Mouse (Mus musculus) testis, adult 10 weeks (tissue): Measurements from ENCODE around the gene Olfr1428. TPM values are rescaled to one million over a fixed set of nuclear protein-coding genes. Genes with fewer than 3 reads are reported as not detected.

ENCODE experiments used
- polyA plus RNA-seq: library from polyadenylated mRNA; stranded (reverse); fragments of 350-450 nt; fragmentation: Illumina TruSeq; extraction: RNeasy Lipid Tissue Mini Kit (QIAGEN cat#74804); gene quantifications from one replicate; pipeline ENCODE4 v1.2.3, GENCODE M21; 2014; ENCODE audit warnings: low read depth, low replicate concordance

Gene Olfr1428
- polyA plus RNA-seq: not detected

DNA sequence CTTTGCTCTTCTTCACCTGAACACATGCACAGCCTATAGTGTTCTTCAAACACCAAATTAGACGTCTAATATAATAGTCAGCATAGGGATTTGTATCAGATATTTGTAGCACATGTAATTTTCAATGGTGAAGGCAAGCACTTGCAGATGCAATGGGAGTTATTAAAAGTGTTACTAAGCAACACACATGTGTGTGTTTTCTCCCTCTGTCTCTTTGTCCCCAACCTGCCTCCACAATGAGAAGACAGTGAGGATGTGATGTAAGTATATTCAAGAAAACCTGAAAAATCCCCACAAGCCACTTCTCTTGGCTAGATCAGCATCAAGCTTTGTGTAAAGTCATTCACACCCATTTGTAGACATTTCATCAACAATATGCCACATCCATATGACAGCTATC, at the start of gene Olfr1428:
Gene Olfr1428 (minus strand): TSS at position 101 of the 400 bp plus-strand sequence.

DNA sequence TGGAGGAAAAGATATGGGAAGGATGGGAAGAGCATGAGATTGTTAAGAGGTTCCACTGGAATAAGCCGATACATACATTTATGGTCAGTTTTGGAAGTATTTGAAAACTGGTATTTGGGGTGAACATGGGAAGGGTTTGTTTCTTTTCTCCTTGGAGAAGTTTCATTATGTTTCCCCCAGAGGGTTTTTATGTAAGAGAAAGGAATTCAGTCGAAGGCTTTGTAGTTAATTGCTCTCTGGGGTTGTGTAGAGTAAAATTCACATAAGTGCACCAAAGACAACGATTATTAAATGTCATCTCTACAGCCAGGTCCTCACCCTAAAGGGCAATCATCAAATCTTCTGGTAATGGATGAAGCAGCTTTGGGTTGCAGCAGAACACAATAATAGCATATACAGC, 7.4 kb upstream of the Olfr1428 start, which contains the start of gene Olfr76:
Gene Olfr76 (minus strand): TSS at position 101 of the 400 bp plus-strand sequence.

DNA sequence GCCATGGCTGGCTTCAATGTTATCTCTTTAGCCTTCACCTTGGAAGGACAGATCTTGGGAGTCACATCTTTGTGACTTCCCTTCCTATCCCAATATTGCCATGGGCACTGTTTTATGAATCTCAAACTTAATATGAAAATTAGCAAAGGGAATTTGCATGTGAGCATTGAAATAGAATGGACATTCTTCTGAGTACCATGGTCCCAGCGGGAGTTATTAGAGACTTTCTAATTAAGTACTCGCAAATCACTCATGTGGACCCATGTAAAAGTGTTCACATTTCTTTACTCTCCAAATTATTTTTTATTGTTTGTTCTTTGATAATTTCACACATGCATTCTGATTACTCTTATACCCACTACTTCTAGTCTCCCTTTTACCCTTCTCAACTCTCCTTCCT, 12.5 kb downstream of the Olfr1428 start, which contains the start of gene Olfr1427:
Gene Olfr1427 (minus strand): TSS at position 101 of the 400 bp plus-strand sequence.

DNA sequence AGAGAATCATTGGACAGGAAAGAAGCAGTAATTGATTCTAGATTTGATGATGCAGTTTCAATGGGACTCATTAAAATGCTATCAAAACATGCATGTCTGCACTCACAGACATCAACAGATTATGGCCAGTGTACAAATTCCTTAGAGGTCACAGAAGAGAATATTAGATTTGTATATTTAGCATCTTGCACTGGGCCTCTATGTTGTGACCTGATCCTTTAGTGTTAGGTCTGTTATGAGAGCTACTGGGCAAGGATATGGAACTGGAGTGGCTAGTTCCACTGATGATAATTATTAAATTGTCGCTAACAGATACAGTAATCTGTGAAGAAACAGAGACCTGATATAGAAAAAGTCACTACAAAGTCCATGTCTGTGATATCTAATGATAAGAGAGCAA, 23.8 kb downstream of the Olfr1428 start, which contains the start of gene Olfr1426:
Gene Olfr1426 (minus strand): TSS at position 101 of the 400 bp plus-strand sequence.

DNA sequence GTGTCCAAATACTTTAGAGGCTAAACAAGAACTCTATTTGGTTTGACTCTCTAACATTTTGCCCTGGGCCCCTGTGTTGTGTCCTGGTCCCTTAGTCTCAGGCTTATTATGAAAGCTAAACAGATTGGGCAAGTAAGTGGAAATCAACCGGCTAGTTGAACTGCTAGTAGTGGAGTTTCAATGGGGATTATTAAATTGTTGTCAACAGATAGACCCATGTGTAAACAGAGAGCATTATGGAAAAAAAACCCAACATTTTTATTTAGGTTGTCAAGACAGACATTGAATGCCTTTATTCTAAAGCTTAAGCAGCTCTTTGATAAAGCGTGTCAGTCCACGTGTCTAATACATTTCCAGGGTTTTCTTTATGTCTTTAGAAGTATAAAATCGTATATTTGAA, 38.1 kb downstream of the Olfr1428 start, which contains the start of gene Olfr1425:
Gene Olfr1425 (minus strand): TSS at position 101 of the 400 bp plus-strand sequence.

DNA sequence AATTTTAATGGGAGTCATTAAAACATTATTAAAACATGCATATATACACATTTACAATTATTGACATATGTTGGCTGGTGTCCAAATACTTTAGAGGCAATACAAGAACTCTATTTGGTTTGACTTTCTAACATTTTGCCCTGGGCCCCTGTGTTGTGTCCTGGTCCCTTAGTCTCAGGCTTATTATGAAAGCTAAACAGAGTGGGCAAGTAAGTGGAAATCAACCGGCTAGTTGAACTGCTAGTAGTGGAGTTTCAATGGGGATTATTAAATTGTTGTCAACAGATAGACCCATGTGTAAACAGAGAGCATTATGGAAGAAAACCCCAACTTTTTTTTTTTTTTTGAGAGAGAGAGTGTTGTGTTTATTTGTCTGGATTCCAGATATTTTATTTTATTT, 53.1 kb downstream of the Olfr1428 start, which contains the start of gene Olfr1424:
Gene Olfr1424 (minus strand): TSS at position 101 of the 400 bp plus-strand sequence.

Other genes starting within 250 kb of the Olfr1428 start
- gene Olfr1419, start 240.8 kb downstream of the Olfr1428 start, polyA plus RNA-seq: not detected
- gene Olfr1420, start 229.3 kb downstream of the Olfr1428 start, polyA plus RNA-seq: not detected
- gene Patl1, start 203.5 kb downstream of the Olfr1428 start, polyA plus RNA-seq: 13.0 TPM
- gene Osbp, start 150.0 kb downstream of the Olfr1428 start, polyA plus RNA-seq: 30.9 TPM
- not detected for gene Olfr1423, start 74.6 kb downstream of the Olfr1428 start, polyA plus RNA-seq
- 0.11 TPM for gene Olfr1424, start 53.2 kb downstream of the Olfr1428 start, polyA plus RNA-seq
- gene Olfr1425, start 38.2 kb downstream of the Olfr1428 start, polyA plus RNA-seq: not detected
- not detected for gene Olfr1426, start 23.9 kb downstream of the Olfr1428 start, polyA plus RNA-seq
- not detected for gene Olfr1427, start 12.6 kb downstream of the Olfr1428 start, polyA plus RNA-seq
- 0.17 TPM for gene Olfr76, start 7.3 kb upstream of the Olfr1428 start, polyA plus RNA-seq
- 0.10 TPM for gene Olfr1555-ps1, start 54.2 kb upstream of the Olfr1428 start, polyA plus RNA-seq
- gene Olfr1431, start 84.7 kb upstream of the Olfr1428 start, polyA plus RNA-seq: not detected
- 0.22 TPM for gene Olfr1432, start 116.7 kb upstream of the Olfr1428 start, polyA plus RNA-seq
- 0.71 TPM for gene Olfr262, start 125.8 kb upstream of the Olfr1428 start, polyA plus RNA-seq
- not detected for gene Olfr235, start 145.1 kb upstream of the Olfr1428 start, polyA plus RNA-seq
- gene Olfr1434, start 164.0 kb upstream of the Olfr1428 start, polyA plus RNA-seq: not detected
- not detected for gene Olfr1436, start 183.2 kb upstream of the Olfr1428 start, polyA plus RNA-seq
- gene Olfr1437, start 209.2 kb upstream of the Olfr1428 start, polyA plus RNA-seq: not detected
- not detected for gene Olfr1438-ps1, start 220.0 kb upstream of the Olfr1428 start, polyA plus RNA-seq